Comparison of ENCODE assay signal across 10 mouse cellular contexts in the genomic region with DNA sequence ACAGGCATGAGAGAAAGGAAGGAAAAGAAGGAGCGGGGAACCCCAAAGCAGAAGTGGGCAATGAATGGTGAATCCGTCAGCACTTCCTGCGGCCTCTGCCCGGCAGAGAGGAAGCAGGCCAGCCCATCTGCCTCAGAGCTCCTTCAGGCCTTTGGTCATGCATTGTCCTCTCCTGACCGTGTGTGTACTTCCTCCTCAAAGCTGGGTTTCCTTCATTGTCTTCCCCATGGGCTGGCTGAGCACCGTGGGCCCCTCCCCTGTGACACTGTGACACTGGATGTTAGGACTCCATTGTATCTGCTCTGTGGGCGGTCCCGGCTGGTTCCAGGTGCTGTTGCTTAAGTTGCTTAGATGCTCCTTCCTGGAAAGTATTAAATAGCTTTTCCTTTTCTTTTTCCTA. TPM values are rescaled to one million over a fixed set of nuclear protein-coding genes. Genes with fewer than 3 reads are reported as not detected.
DNase-seq lines count a peak whose midpoint lies in the region; TF ChIP-seq lines count a peak whose summit lies in the region.
"Had no signal": no experiment of that assay in that cellular context is flagged by ENCODE, and none has a peak within 500 bp of the region (broad histone marks: within the 10 kb centered on the region; RNA-seq: fewer than 3 reads in every experiment).

No protein-coding gene starts in this region.

- H3K36me3 ChIP-seq in liver, adult 2 months (ENCODE audit: control insufficient read depth, insufficient read depth, low read length) = peaks cover 17% of the 10 kb centered on the region; the same call in 1 of the 2 replicates
- peaks cover 76% of the 10 kb centered on the region for H3K36me3 ChIP-seq in macrophage (ENCODE audit: inconsistent target)

- no peak for TF ChIP-seq POLR2A in liver, adult 2 months (IDR thresholded peaks at IDR 0.05; ENCODE audit: extremely low read depth, insufficient read depth, low read length)

- H3K4me1 ChIP-seq in liver, adult 2 months (ENCODE audit: control insufficient read depth, insufficient read depth, low read length) = no peaks in the 10 kb centered on the region

- H3K79me2 ChIP-seq in liver, adult 2 months (ENCODE audit: control insufficient read depth, insufficient read depth, low read length) = no peaks in the 10 kb centered on the region
- peaks cover 15% of the 10 kb centered on the region for H3K79me2 ChIP-seq in macrophage (ENCODE audit: inconsistent target)

- WGBS in liver, adult 2 months = 75% methylated on average over 8 of the region's 8 CpGs
- 25% methylated on average over 8 of the region's 8 CpGs for WGBS in macrophage (ENCODE audit: missing documents)

- no peak overlapping the region for H3K27ac ChIP-seq in liver, adult 2 months (replicated peaks; ENCODE audit: insufficient read depth, low read depth, low read length)
- peak overlapping the region; percentile 88 for H3K27ac ChIP-seq in macrophage

- peak; percentile 49 for DNase-seq in adrenal gland, postnatal 14 days
- DNase-seq in adrenal gland, adult 18-20 months (ENCODE audit: low spot score in 2 of 2) = no peak
- peak; percentile 72 for DNase-seq in layer of hippocampus, adult 9-11 months
- no peak for DNase-seq in layer of hippocampus, adult 18-20 months (ENCODE audit: low spot score in 2 of 2)
- DNase-seq in liver, adult 2 months (ENCODE audit: extremely low read depth, low read depth, low spot score) = peak; percentile 41
- no peak for DNase-seq in embryo, embryonic 10.5 days (ENCODE audit: low spot score)
- DNase-seq in cerebellum, postnatal 25 days = no peak
- DNase-seq: adrenal gland, postnatal 25 days; cerebellum, adult 2 months had no signal

- no peaks in the 10 kb centered on the region for H3K27me3 ChIP-seq in liver, adult 2 months (ENCODE audit: control insufficient read depth, insufficient read depth, low read length)

- H3K4me3 ChIP-seq in liver, adult 2 months (ENCODE audit: insufficient read depth, low read depth, low read length) = no peak overlapping the region
- H3K4me3 ChIP-seq in macrophage (ENCODE audit: inconsistent target) = no peak overlapping the region

- no peak overlapping the region for H3K9ac ChIP-seq in liver, adult 2 months (ENCODE audit: low read depth, low read length)

- no peak for TF ChIP-seq CTCF in liver, adult 2 months (IDR thresholded peaks at IDR 0.05; ENCODE audit: low read depth, low read length)

RNA-seq across cellular contexts. Expression of gene Pofut2, which starts 7.3 kb away (rescaled TPM):
- 72.6 and 78.3 TPM in 2 replicates for total RNA-seq in adrenal gland, postnatal 14 days (2021)
- 10 to 100 TPM; 83.1 to 93.5 TPM for total RNA-seq in adrenal gland, adult 18-20 months (2021)
- 10 to 100 TPM; 30.3 to 30.9 TPM for total RNA-seq in layer of hippocampus, adult 18-20 months (2021)
- total RNA-seq in liver, adult 2 months (2014; rRNA removed) = 6.9 and 9.5 TPM in 2 replicates
- 16.4 and 23.0 TPM in 2 replicates for polyA plus RNA-seq in liver, adult 2 months (2012; rRNA removed)
- total RNA-seq in macrophage (2018; cell fraction: chromatin; rRNA removed) = 100 to 1,000 TPM in 9 of 26 experiments, 10 to 100 TPM in 17; 27.2 to 323 (median 74.2) TPM
- 10 to 100 TPM; 30.4 to 85.8 (median 50.3) TPM for total RNA-seq in macrophage (2018; cell fraction: cytosol; rRNA removed)
- 100 to 1,000 TPM in 5 of 26 experiments, 10 to 100 TPM in 21; 37.1 to 164 (median 63.5) TPM for total RNA-seq in macrophage (2018; cell fraction: nucleus; rRNA removed)
- 44.9 to 65.4 TPM (median 49.4 TPM) in 3 replicates for polyA plus RNA-seq in macrophage (2018)

Comparison
In these comparisons a context has a peak if more than half of its experiments do, and no peak if none do; other contexts are left out.
1. DNase-seq: peak in adrenal gland, postnatal 14 days (single experiment), layer of hippocampus, adult 9-11 months (single experiment) and liver, adult 2 months (single experiment); none in adrenal gland, adult 18-20 months (0 of 2), layer of hippocampus, adult 18-20 months (0 of 2), embryo, embryonic 10.5 days (single experiment) and cerebellum, postnatal 25 days (0 of 2).